Mouse (Mus musculus) cerebellum, postnatal 4 days (tissue): Measurements from ENCODE around the gene Atp8b3.
A peak's percentile ranks its signal among the peaks of the same experiment; 100 is the strongest.

Experiments used
- DNase-seq, 2 experiments: peaks; one replicate each; pipeline ENCODE4 v3.0.0; 2022; ENCODE audit warnings: low spot score in 2 of 2, mixed read lengths in 1 of 2

Gene Atp8b3

GRCm38 (mm10) chr10:80568876-80569275 is 30.0 kb upstream of the Atp8b3 start:
- no peak for DNase-seq

- peak; percentile 84 to 90 for DNase-seq
Measured at GRCm38 (mm10) chr10:80566375-80567092, 27.6 kb upstream of the Atp8b3 start.

GRCm38 (mm10) chr10:80561116-80561944 is 22.4 kb upstream of the Atp8b3 start, which contains the start of gene Rexo1:
Gene Rexo1 (minus strand): TSS chr10:80561560.
- peak; percentile 82 to 86 for DNase-seq

- no peak for DNase-seq
Measured at GRCm38 (mm10) chr10:80560621-80561020, 21.7 kb upstream of the Atp8b3 start.

- no peak for DNase-seq
Measured at GRCm38 (mm10) chr10:80559431-80559830, 20.5 kb upstream of the Atp8b3 start.

GRCm38 (mm10) chr10:80557346-80557965 is 18.5 kb upstream of the Atp8b3 start:
- DNase-seq, result peak; percentile 68 to 84

GRCm38 (mm10) chr10:80553997-80554396 is 15.1 kb upstream of the Atp8b3 start:
- no peak for DNase-seq

- no peak for DNase-seq
Measured at GRCm38 (mm10) chr10:80553575-80553974, 14.7 kb upstream of the Atp8b3 start.

GRCm38 (mm10) chr10:80552364-80552763 is 13.4 kb upstream of the Atp8b3 start:
- DNase-seq, result no peak

GRCm38 (mm10) chr10:80549279-80549678 is 10.4 kb upstream of the Atp8b3 start:
- no peak for DNase-seq

- DNase-seq, result peak; percentile 61 to 77
Measured at GRCm38 (mm10) chr10:80548428-80549006, 9.6 kb upstream of the Atp8b3 start.

GRCm38 (mm10) chr10:80547539-80547938 is 8.6 kb upstream of the Atp8b3 start:
- DNase-seq, result no peak

GRCm38 (mm10) chr10:80546945-80547344 is 8.0 kb upstream of the Atp8b3 start:
- no peak for DNase-seq

- no peak for DNase-seq
Measured at GRCm38 (mm10) chr10:80545590-80545989, 6.7 kb upstream of the Atp8b3 start.

GRCm38 (mm10) chr10:80543873-80544272 is 4.9 kb upstream of the Atp8b3 start:
- DNase-seq, result no peak

- DNase-seq, result no peak
Measured at GRCm38 (mm10) chr10:80539493-80539892, 569 bp upstream of the Atp8b3 start.

GRCm38 (mm10) chr10:80538180-80538579 is 744 bp downstream of the Atp8b3 start:
- DNase-seq, result no peak

GRCm38 (mm10) chr10:80535711-80536110 is 3.2 kb downstream of the Atp8b3 start:
- DNase-seq, result no peak

GRCm38 (mm10) chr10:80535071-80535470 is 3.9 kb downstream of the Atp8b3 start:
- DNase-seq, result no peak

GRCm38 (mm10) chr10:80533704-80534103 is 5.2 kb downstream of the Atp8b3 start:
- DNase-seq, result no peak

GRCm38 (mm10) chr10:80532783-80533182 is 6.1 kb downstream of the Atp8b3 start:
- no peak for DNase-seq

- peak in 1 of 2 experiments; percentile 25 for DNase-seq
Measured at GRCm38 (mm10) chr10:80526172-80526571, 12.8 kb downstream of the Atp8b3 start.
